Mouse (Mus musculus) gastrocnemius, postnatal 36 days (tissue): ENCODE measurements around the gene Tmem86b. TPM values are rescaled to one million over a fixed set of nuclear protein-coding genes. Genes with fewer than 3 reads are reported as not detected.

ENCODE experiments used
- DNase-seq, 2 experiments: peaks; one replicate each; pipeline ENCODE4 v3.0.0; 2022
- intact Hi-C: fragments of 180-260 bp; cut with DNase I; formaldehyde crosslinking; loops from one replicate; pipeline ENCODE4 v1.15.1; 2025
- total RNA-seq, 2 experiments: library from RNA; stranded (reverse); gene quantifications; 2 replicates each; pipeline ENCODE4 v1.2.3; 2021

Tmem86b gene
- total RNA-seq, 2 experiments from 2014 or later = 2.5 to 3.2 TPM

GRCm38 (mm10) chr7:4652726-4653125 is 21.5 kb upstream of the Tmem86b start:
- DNase-seq = no peak
- intact Hi-C loops = no loop called here

- no peak for DNase-seq
- intact Hi-C loops = no loop called here
These were observed 20.4 kb upstream of the Tmem86b start for GRCm38 (mm10) chr7:4651581-4651980.

- DNase-seq = no peak
- intact Hi-C loops = no loop called here
These were observed 16.8 kb upstream of the Tmem86b start for GRCm38 (mm10) chr7:4647992-4648391.

- intact Hi-C loops = no loop called here
These were observed 16.1 kb upstream of the Tmem86b start for GRCm38 (mm10) chr7:4647291-4647690.

GRCm38 (mm10) chr7:4646806-4647205 is 15.6 kb upstream of the Tmem86b start:
- DNase-seq = no peak
- intact Hi-C loops = no loop called here

More at GRCm38 (mm10) chr7:4647291-4647690, 16.1 kb upstream of the Tmem86b start:
- DNase-seq = no peak

- intact Hi-C loops = no loop called here
These were observed 12.0 kb upstream of the Tmem86b start for GRCm38 (mm10) chr7:4643225-4643624.

GRCm38 (mm10) chr7:4641956-4642355 is 10.7 kb upstream of the Tmem86b start:
- intact Hi-C loops = no loop called here
- DNase-seq = no peak

More at GRCm38 (mm10) chr7:4643225-4643624, 12.0 kb upstream of the Tmem86b start:
- no peak for DNase-seq

- no peak for DNase-seq
- intact Hi-C loops = no loop called here
These were observed 9.9 kb upstream of the Tmem86b start for GRCm38 (mm10) chr7:4641155-4641554.

- intact Hi-C loops = no loop called here
- DNase-seq = no peak
These were observed 5.0 kb upstream of the Tmem86b start for GRCm38 (mm10) chr7:4636179-4636578.

- no peak for DNase-seq
- intact Hi-C loops = no loop called here
These were observed 1.0 kb downstream of the Tmem86b start for GRCm38 (mm10) chr7:4630198-4630597.

GRCm38 (mm10) chr7:4629586-4629985 is 1.6 kb downstream of the Tmem86b start:
- no peak for DNase-seq
- intact Hi-C loops = no loop called here

GRCm38 (mm10) chr7:4625928-4626327 is 5.3 kb downstream of the Tmem86b start:
- intact Hi-C loops = no loop called here
- no peak for DNase-seq

GRCm38 (mm10) chr7:4624343-4624742 is 6.9 kb downstream of the Tmem86b start:
- intact Hi-C loops = loop anchor here (5.0 kb wide), 1 partner anchor 173 kb away; no protein-coding TSS in a partner anchor
- no peak for DNase-seq

- DNase-seq = no peak
These were observed 7.6 kb downstream of the Tmem86b start for GRCm38 (mm10) chr7:4623544-4624189.

GRCm38 (mm10) chr7:4619979-4620378 is 11.2 kb downstream of the Tmem86b start:
- DNase-seq = no peak
- intact Hi-C loops = loop anchor here (5.0 kb wide), 1 partner anchor 177 kb away; no protein-coding TSS in a partner anchor

More at GRCm38 (mm10) chr7:4623544-4624189, 7.6 kb downstream of the Tmem86b start:
- intact Hi-C loops = loop anchor here (5.0 kb wide), 1 partner anchor 174 kb away; no protein-coding TSS in a partner anchor

- intact Hi-C loops = no loop called here
These were observed 17.4 kb downstream of the Tmem86b start for GRCm38 (mm10) chr7:4613740-4614403.

GRCm38 (mm10) chr7:4612956-4613355 is 18.3 kb downstream of the Tmem86b start:
- intact Hi-C loops = no loop called here
- DNase-seq = no peak

More at GRCm38 (mm10) chr7:4613740-4614403, 17.4 kb downstream of the Tmem86b start:
- DNase-seq = no peak

- intact Hi-C loops = no loop called here
- no peak for DNase-seq
These were observed 18.8 kb downstream of the Tmem86b start for GRCm38 (mm10) chr7:4612386-4612785.

- intact Hi-C loops = no loop called here
- DNase-seq = no peak
These were observed 19.3 kb downstream of the Tmem86b start for GRCm38 (mm10) chr7:4611921-4612341.

- DNase-seq = no peak
- intact Hi-C loops = no loop called here
These were observed 19.7 kb downstream of the Tmem86b start for GRCm38 (mm10) chr7:4611511-4611910.

GRCm38 (mm10) chr7:4608002-4608401 is 23.2 kb downstream of the Tmem86b start:
- intact Hi-C loops = no loop called here
- DNase-seq = no peak

- intact Hi-C loops = no loop called here
- DNase-seq = no peak
These were observed 27.3 kb downstream of the Tmem86b start, which contains the start of gene Ptprh for GRCm38 (mm10) chr7:4603873-4604272. Gene Ptprh (minus strand): TSS chr7:4604041.
